Mouse (Mus musculus) induced T-regulatory cell, adult 2 months (primary cell): ENCODE results near the gene Olfr1505.

Source experiments
- DNase-seq: peaks from one replicate; pipeline ENCODE4 v3.0.0-alpha.2; 2012; ENCODE audit warnings: low read depth

Gene Olfr1505

GRCm38 (mm10) chr19:13913230-13913629 lies at the start of gene Olfr1505:
TSS of gene Olfr1505 (plus strand) at chr19:13913530.
- DNase-seq: no peak

DNA sequence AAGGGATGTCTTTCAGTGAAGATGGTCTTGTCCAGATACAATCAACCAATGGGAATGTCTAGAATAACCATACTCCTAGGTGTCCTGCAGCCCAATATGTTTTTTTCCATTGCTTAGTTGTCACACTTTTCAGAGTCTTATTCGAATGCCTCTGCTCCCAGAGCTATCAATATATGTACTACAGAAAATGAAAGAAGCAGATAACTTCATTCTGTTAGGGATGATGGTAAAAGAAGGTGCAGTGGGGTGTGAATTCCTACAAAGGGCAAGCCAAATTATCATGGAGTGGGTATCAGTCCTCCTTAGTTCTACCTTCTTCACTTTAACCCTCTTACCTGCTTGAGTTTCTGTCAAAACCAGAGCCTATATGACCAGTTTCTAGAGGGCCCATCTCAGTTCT lies 15.5 kb upstream of the Olfr1505 start, which contains the start of gene Olfr1504:
TSS of gene Olfr1504 (minus strand) at position 101 of the 400 bp plus-strand sequence.
- DNase-seq: no peak
